Mouse (Mus musculus): ENCODE data around the gene Gm1123.
A peak's percentile ranks its signal among the peaks of the same experiment; 100 is the strongest.

Gm1123 gene

DNA sequence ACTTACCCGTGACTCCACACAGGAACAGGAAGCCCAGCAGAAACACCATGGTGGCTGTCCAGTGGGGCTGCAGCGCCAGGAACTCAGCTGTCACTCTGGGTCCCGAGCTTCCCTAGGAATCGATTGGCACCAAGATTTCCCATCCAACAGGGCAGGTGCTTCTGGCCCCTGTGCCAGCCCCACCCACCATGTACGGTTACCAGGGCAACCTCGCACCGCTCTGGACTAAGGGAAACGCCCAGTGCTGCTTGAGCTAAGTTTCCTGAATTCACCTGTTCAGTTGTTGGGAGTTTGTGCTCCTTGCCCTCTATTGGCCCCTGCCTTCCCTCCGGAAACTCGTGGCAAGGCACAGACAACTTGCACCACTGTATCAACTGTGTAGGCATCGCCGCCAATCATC is at the start of gene Gm1123:
Gene Gm1123, minus strand, starts transcription at position 141 of the 400 bp plus-strand sequence.
- DNase-seq: no peak

DNA sequence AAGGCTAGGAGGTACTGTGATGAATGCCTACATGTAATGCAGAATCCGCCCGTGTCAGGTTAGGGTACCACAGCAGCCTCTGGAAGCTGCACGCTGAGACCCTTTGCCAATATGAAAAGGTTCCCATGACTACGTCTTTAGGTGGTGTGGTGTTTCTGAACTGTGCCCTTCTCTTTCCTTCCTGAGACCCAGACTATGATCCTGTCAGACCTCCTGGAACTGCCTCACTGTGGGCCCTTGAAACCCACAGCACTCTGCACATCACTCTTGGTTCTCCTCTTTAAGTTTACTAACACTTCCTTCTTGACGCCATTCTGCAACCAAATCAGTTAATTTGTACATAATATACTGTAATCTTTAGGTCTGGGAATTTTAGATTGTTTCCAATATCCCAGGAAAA is 46.2 kb upstream of the Gm1123 start:
- no peak for DNase-seq

DNA sequence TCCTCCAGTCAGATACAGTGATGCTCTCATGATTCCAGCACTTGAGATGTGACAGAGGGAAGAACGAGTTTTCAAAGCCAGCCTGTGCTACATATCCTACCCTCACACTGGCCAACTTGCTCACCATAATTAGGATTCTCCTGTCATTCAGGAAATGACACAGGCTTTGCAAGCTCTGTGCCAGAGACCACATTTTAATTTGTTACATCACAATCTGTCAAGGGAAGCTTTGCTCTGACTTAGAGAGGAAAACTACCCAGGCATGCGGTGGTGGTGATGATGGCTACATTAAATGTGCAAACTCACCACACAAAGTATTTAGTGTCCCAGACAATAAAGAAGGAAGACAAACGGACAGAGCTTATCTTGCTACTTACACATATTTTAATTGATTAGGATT is 45.8 kb upstream of the Gm1123 start:
- no peak for DNase-seq

DNA sequence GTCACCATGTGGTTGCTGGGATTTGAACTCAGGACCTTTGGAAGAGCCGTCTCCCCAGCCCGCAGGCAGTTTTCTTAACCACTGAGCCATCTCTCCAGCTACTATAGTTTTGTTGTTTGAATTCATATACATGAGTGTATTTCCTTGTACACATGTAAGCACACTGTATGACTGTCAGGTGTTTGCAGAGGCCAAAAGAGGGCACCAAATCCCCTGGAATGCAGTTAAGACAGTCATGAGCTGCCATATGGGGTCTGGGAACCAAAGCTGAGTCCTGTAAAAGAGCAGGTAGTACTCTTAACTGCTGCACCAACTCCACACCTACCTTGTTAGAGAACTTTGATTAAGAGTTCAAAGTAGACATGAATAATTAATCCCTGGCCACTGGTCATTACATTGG is 45.1 kb upstream of the Gm1123 start:
- no peak for DNase-seq

DNA sequence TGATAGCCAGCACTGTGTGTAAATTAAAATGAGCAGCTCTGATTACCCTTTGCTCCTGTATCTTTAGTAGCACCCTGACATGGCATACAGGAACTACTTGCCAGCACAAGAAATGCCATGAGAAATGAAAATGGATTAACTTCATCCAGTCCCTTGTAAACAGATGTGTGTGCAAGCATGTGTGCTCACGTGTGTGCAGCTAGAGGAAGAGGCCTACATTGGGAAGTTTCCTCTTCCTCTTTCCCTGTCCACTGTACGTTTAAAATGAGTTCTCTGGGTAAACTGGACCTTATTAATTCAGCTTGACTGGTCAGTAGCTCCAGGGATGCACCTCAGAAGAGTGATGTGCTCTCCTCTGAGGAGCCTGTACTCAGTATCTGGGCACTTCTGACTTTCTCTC is 38.9 kb upstream of the Gm1123 start:
- no peak for DNase-seq

DNA sequence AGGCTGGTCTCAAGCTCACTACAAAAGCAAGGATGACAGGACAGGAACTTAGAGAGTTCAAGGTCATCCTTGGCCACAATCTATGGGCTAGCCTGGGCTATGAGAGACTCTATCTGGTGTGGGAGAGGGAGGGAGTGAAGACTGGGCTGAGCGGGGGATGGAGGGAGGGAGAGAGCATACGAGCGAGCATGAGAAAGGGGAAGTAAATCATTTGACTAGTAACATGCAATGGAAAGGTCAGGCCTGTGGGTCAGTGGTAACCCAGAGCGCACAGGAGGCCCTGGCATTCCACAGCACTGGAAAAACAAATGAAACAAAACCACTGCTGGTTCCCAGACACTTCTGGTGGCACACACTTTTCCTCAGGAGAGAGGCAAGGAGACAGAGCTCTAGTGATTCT is 37.0 kb upstream of the Gm1123 start:
- no peak for DNase-seq

DNA sequence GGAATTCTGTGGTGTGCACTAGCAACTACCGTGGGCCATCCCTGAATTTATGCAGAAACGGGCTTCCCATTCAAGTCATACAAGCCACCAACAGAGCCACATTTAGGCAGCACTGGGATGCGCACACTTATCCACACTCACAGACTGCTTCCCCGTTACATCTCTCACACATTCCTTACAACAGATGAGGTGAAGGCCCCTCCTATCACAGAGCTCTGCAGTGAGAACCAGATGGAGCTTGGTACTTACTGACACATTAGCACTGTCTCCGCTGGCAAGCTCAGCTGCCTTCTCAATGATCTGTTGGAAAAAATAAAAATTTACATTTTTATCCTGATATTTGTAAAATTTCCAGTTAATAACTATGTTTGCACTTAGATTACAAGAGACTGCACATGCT is 29.8 kb upstream of the Gm1123 start:
- DNase-seq: no peak

DNA sequence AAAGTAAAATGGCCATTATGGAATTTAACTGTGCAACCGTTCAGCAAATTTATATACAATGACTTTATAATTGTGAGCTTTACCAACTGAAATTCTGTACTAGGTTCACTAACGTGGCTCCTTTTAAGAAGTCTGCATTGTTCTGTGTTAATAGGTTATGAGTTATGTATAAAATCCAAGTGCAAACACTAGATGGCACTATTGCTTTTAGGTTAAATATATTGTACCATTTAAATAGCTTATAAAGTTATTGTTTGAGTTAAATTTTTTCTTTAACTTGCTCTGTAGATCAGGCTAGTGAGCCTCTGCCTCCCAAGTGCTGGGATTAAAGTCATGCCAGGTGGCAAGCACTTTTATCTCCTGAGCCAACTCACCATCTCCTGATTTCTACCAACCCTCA is 28.7 kb upstream of the Gm1123 start:
- DNase-seq: no peak

DNA sequence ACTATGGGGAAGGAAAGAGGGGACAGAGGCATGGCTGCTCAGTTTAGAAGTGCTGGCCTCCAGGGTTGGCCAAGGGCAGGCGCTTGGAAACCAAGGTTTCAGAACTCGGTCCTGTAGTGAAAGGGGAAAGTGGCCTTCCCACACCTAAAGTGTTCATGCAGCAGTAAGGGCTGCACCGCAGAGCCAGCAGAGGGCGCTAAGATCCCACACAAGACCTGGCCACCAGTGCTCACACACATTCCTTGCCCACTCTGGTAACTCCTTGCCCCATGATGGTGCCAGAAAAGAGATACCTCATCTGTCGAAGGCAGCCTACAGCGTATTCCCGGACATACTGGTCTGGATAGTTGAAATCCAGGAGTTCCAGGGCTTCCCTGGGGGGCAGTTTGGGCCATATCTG is 27.0 kb upstream of the Gm1123 start:
- DNase-seq: peak; percentile 63 to 64

DNA sequence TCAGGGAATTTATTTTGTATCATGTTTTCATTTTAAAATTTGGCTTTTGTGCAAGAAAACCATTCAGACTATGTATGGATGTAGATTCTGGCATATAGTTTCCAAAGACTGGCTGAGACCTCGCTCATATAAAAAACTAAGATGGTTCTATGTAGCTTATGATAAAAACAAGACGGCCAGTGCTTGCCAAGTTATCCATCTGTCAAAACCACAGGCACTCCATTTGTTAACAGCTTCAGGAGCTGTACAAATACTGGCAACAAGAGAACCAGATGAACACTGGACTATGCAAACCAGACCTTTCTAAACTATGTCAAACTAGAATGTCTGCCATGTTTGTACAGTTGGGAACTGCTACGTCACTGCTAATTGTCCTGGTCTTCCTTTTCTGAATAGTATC is 22.2 kb upstream of the Gm1123 start:
- DNase-seq: no peak

DNA sequence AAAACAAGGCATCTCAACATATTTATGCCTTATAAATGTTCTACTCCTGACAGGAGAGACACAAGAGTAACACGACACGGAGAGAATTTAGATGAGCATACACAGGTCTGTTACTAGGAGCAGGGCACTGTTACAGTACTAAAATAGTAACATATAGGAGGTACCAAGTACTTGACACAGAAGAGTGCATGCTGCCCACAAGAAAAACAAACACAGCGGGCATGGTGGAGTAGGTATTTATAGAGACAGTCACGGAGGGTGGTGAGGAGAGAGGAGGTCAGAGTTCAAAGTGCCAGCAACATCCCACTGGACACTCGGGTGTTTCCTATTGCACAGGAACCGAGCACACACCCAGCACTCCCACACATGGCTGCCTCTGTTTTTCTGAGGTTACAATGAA is 14.2 kb upstream of the Gm1123 start:
- DNase-seq: no peak

DNA sequence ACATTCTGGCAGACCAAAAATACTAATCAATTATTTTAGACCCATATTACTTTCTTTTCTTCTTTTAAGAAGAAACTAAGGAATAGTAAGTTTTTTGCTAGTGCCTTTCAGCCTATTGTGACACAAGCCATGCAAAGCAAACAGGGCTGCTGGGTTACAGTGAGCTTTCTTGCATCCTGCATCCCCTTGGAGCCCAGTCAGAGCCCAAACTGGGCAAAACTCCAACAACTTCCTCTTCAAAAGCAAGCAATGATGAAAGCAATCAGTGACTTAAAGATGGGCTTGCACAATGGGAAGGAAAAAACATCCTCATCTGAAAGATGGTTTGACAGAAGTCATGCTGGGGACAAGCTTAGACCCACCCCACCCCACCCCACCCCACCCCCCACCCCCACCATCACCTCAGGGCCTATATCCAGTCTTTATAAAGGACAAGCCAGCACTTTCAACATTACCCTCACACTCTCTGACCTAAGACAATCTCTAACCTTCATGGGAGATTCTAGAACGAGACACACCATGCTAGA is 13.3 kb upstream of the Gm1123 start:
- no peak for DNase-seq

DNA sequence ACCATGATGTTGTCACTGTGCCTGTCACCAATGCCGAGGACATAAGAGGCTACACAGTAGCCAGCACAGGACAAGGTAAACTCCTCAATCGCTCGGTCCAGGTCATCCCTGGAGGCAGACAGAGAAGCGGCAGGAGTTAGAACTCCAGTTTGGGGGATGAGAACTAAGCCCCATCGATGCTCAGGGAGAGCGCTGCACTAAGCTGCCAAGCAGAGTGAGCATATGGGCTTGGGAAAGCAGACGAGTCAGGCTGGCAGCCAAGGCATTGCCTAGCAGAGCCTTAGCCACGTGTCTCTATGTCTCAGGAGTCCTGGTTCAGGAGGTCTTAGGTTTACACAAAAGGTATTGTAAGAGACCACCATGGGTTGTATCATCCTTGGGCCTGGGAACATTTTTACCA is 9.2 kb upstream of the Gm1123 start:
- no peak for DNase-seq

DNA sequence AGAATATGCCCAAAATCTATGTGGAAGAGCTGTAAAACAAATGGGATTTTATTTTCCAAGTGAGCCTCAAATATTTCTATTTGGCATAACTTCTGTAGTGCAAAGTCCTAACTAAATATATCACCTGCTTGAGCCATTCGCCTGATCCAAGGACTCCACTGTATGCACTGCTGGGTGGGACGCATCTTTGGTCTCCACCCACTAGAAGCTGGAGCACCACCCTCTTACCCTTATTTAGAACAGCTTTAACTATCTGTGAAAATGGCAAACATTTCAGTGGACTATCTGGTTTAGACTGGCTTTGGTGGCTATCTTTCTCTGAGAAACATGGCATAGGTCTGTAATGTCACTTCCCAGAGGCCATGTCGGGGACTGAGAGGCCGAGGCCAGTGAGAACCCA is 7.1 kb upstream of the Gm1123 start:
- no peak for DNase-seq

DNA sequence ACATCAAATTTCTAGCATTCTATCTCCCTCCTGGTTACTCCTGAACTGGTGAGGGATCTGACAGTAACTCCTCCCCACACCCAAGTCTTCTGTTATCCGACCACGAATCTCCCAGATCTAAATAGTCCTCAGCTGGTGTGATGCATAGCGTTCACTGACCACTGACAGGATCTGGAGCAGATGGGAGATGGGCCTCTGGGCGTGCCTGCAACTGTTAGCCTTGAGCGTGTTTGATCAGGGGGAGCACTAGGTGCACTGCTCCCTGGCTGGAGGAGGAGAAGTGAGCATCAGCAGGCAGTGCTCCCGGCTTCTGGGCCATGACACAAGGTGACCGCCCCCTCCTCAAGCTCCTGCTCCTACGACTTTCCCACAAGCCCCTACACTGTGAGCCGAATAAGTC is 6.5 kb upstream of the Gm1123 start:
- no peak for DNase-seq

DNA sequence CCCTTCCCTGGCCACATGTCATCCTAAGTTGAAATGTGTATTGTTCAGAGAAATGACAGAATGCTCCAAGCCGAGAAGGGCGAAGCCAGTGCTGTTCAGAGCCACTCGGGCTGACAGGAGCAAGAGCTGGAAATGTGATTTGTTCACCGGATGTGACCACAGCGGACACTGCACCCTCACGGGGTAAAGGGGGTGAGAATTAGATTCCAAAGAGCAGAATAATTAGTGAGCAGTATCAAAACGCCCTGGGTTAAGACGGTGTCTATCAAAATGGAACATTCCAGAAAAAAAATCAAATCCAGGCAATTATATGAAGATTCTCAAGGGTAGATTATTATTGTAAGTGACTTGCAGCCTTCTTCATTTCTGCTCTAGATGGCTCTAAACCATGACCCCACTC is 1.4 kb downstream of the Gm1123 start:
- DNase-seq: no peak

DNA sequence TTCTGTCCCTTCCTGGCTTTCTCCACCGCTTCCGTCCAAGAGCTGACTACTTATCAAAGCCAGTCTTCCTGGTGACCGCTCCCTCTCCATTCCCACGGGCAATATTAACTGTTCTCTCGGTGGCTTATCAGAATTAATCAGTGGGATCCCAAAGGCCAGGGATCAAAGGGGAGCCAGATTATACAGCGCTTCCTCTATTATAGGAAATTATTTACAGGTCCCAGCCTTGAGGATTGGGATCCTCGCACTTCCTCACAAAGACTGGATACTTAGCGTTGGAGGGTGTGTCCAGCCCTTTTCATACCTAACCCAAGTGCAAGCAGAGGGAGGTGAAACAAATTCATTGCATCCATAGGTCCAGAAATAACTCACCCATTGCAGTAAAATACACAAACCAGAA is 3.5 kb downstream of the Gm1123 start:
- no peak for DNase-seq

DNA sequence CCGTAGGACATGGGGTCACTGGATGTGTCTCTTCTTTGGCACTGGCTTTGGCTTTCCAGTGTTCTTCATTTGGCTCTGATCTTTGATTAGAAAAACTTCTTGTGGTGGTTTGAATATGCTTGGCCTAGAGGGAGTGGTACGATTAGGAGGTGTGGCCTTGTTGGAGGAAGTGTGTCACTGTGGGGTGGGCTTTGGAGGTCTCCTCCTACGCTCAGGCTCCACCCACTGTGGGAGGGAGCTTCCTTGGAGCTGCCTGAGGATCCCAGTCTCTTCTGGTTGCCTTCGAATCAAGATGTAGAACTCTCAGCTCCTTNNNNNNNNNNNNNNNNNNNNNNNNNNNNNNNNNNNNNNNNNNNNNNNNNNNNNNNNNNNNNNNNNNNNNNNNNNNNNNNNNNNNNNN is 13.8 kb downstream of the Gm1123 start:
- DNase-seq: no peak

DNA sequence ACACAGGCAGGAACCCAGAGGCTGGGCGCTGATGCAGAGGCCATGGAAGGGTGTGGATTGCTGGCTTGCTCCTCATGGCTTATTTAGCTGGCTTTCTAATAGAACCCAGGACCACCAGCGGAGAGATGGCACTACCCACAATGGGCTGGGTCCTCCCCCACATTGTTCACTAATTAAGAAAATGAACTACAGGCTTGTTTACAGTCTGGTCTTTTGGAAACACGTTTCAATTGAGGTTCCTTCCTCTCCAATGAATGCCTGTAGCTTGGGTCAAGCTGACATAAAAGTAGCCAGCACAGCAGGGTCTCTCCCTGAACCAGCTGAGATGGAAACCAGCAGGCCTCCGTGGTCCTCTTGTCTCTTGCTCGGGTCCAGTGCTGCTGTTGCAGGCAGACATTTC is 14.3 kb downstream of the Gm1123 start:
- no peak for DNase-seq

DNA sequence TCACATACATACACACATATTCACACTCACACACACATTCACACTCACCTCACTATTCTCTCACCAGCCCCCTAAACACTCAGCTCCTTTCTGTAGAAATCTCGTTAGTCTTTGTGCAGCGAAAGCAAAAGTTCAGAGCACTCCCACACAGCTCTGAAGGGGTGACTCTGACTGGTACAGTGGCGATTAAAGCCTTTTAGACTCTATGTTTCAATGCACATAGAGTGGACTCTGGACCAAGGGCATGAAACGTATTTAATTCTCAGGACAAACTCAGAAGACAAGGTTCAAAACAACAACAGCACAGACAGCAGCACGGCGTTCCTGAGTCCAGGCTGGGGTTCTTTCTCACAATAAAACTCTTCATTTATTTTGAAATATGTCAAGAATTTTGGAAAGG is 17.8 kb downstream of the Gm1123 start:
- no peak for DNase-seq

DNA sequence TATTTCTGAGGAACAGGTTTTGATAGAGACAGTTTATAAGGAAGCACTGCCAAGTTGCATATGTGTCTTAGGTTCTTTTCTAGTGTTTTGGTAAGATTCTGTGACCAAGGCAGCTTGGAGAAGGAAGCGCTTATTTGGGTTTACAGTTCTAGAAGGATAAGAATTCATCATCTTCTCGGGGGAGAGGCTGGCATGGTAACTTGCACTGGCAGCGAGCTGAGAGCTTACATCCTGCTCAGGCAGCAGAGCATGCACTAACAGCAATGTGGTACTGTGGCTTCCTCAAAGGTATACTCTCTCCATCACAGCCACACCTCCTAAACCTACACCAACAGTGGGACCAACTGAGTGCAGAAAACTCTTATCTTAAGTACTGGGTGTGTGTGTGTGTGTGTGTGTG is 18.8 kb downstream of the Gm1123 start:
- DNase-seq: no peak

DNA sequence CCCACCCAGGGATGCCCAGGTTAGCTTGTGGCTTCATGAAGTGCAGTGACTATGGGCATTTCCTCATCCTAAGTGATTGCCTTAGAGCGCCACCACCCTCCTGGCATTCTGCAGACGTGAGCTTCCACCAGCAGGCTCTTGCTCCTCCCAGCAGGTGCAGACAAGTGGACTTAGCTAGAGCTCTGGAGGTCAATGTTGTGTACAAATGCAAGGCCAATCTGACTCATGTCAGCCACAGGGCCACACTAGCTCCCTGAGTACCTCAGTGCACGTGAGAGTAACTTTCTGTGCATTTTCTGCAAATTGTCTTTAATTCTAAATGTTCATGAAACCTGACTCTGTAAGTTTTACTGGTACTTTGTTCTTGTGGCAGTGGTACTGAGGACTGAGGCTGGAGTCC is 19.2 kb downstream of the Gm1123 start:
- DNase-seq: no peak

DNA sequence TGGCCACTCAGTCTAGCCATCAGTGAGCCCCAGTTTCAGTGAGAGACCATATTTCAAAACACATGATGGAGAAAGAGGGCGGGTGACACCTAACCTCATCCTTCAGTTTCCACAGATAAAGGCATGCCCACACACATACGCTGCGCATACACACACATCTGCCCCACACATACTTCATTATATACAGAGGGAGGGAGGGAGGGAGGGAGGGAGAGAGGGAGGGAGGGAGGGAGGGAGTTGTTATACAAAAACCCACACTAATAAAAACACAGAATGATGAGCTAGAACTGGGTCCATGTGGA is 25.7 kb downstream of the Gm1123 start:
- no peak for DNase-seq

DNA sequence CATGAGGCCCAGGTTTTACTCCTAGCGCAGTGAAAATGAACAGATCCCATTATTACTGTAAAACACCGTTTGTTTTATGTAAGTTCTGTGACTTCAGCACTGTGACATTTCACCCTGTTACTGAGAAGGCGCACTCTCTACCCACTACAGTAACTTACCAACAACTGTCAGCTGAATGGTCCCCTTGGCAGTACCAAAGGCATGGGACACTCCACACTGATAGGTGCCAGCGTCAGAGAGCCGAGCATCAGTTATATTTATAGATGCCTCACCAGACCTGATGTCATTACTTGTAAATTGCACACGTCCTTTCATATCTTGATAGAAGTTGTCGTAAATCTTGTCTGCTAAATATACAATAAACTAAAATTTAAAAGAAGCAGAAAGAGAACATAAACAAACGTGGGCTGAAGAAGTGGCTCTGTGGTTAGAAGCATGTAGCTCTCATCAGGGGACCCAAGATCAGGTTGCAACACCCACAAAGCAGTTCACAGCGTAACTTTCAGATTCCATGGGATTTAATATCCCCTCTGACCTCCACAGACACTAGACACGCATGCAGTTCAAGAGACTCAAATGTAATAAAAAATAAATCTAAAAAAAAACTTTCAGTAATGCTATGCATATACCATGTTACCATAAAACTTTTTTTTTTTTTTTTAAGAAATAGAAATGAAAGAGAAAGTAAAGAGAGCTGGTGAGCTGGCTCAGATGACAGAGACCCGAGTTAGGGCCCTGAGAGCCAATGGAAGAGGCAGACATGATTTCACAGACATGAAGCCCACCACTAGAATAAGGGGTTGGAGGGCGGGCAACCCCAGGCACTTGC is 26.2 kb downstream of the Gm1123 start:
- DNase-seq: no peak

DNA sequence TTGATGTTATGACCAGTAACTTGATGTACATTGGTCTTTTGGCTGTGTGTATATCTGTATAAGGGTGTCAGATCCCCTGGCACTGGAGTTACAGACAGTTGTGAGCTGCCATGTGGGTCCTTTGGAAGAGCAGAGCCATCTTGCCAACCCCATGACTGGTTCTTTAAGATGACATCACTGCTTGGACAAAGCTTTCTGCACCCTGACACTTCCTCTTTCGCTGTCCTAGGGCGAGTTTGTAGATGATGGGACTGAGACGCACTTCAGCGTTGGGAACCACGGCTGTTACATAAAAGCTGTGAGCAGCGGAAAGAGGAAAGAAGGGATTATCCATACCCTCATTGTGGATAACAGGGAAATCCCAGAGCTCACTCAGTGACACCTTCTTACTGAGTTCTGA is 34.2 kb downstream of the Gm1123 start:
- no peak for DNase-seq

All from thymus, postnatal 36 days (tissue).